13 mouse cellular contexts compared by ENCODE assay signal in genomic region chr12:13594746-13595469, GRCm38 (mm10).
DNase-seq lines count a peak whose midpoint lies in the region; ATAC-seq lines count a peak whose summit lies in the region.
"Had no signal": no experiment of that assay in that cellular context is flagged by ENCODE, and none has a peak within 500 bp of the region (broad histone marks: within the 10 kb centered on the region; RNA-seq: fewer than 3 reads in every experiment).

No protein-coding gene starts in this region.

- H3K9ac ChIP-seq in neural tube, embryonic 13.5 days, result no peak overlapping the region

- intact Hi-C loops in heart, postnatal 10 days (cut with DNase I), result no loop called here
- intact Hi-C loops in heart, postnatal 36 days (cut with DNase I), result no loop called here

- no peak overlapping the region for H3K27ac ChIP-seq in neural tube, embryonic 13.5 days (replicated peaks)
- H3K27ac ChIP-seq: heart, adult 2 months had no signal

- H3K27me3 ChIP-seq in neural tube, embryonic 13.5 days, result no peaks in the 10 kb centered on the region

- ATAC-seq in neural tube, embryonic 13.5 days (ENCODE audit: low read depth), result peak; percentile 47; the same call in 1 of the 2 replicates
- no peak for ATAC-seq in megakaryocyte, adult 5-6 weeks (ENCODE audit: poor library complexity, severe bottlenecking)
- ATAC-seq: intestine, embryonic 16.5 days had no signal

- no peaks in the 10 kb centered on the region for H3K9me3 ChIP-seq in neural tube, embryonic 13.5 days

- no peak overlapping the region for H3K4me3 ChIP-seq in neural tube, embryonic 13.5 days
- H3K4me3 ChIP-seq: heart, adult 2 months had no signal

- peaks cover 12% of the 10 kb centered on the region for H3K4me1 ChIP-seq in neural tube, embryonic 13.5 days (replicated peaks)

- peak; percentile 10 to 13 for DNase-seq in heart, postnatal 10 days
- no peak for DNase-seq in heart, postnatal 36 days
- DNase-seq in right cerebral cortex, adult 18-20 months, result peak; percentile 38
- no peak for DNase-seq in right cerebral cortex, postnatal 25 days
- DNase-seq in embryo, embryonic 11 days, result peak; percentile 15
- DNase-seq in B cell, adult 2 months, result no peak
- DNase-seq: cerebellum, adult 8-10 months; spleen, adult 18-20 months; thymus, postnatal 4 days had no signal

- H3K4me2 ChIP-seq in neural tube, embryonic 13.5 days, result no peak overlapping the region

- WGBS in neural tube, embryonic 13.5 days, result 74% methylated on average over 9 of the region's 9 CpGs

- H3K36me3 ChIP-seq in neural tube, embryonic 13.5 days, result no peaks in the 10 kb centered on the region

Comparison
In these comparisons a context has a peak if more than half of its experiments do, and no peak if none do; other contexts are left out.
1. DNase-seq: peak in heart, postnatal 10 days (2 of 2), right cerebral cortex, adult 18-20 months (single experiment) and embryo, embryonic 11 days (single experiment); none in heart, postnatal 36 days (0 of 2), right cerebral cortex, postnatal 25 days (single experiment) and B cell, adult 2 months (0 of 2).